Mouse (Mus musculus) T-cell, adult 2 months (primary cell): ENCODE results near the gene Zfpl1.
"Not testable (repeated sequence)": the region's sequence is repeated elsewhere in the genome, so short reads cannot be mapped to it uniquely, and the experiment has no call there.

Experiments
- DNase-seq: peaks from one replicate; pipeline ENCODE4 v3.0.0; 2022; ENCODE audit warnings: low spot score

Zfpl1 gene

DNA sequence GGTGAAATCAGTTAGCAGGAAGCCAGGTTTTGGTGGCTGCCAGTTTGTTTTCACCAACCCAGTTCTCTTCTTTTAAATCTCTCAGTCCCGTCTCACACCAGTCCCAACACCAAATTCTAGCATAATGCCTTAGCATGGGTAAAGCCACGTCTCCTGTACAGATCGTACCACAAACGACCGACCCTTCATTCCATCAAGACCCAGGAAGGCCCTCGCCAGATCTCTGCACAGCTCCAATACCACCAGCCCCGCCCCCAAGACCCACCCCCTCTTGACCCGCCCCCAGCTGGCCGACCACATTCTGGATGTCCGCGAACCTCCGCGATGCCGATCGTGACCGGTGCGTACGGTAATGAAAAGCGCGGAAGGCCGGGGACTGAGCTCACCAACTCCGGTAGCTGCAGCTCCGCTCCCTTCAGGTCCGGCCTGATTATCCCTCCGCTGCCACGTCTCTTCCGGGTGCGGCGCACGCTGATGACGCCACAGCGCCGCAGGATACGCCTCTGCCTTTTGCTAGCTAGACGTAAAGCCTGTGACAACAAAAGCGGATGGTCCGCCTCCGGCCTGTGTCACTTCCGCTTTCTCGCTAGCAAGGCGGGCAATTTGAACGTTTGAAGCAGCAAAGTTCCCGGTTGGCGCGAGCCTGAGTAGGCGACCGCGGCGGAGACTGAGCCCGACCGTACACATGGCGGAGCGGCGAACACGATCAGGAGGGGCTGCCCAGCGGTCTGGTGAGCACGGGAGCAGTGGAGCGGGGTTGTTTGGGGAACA lies at the start of gene Zfpl1, which contains the start of gene Cdca5:
Gene Zfpl1 (minus strand): TSS at position 479 of the 771 bp plus-strand sequence.
Gene Cdca5 (plus strand): TSS at position 506 of the 771 bp plus-strand sequence.
- peak; percentile 98 for DNase-seq

- not testable (repeated sequence) for DNase-seq
These were observed 48.4 kb upstream of the Zfpl1 start for GRCm38 (mm10) chr19:6133197-6133596.

DNA sequence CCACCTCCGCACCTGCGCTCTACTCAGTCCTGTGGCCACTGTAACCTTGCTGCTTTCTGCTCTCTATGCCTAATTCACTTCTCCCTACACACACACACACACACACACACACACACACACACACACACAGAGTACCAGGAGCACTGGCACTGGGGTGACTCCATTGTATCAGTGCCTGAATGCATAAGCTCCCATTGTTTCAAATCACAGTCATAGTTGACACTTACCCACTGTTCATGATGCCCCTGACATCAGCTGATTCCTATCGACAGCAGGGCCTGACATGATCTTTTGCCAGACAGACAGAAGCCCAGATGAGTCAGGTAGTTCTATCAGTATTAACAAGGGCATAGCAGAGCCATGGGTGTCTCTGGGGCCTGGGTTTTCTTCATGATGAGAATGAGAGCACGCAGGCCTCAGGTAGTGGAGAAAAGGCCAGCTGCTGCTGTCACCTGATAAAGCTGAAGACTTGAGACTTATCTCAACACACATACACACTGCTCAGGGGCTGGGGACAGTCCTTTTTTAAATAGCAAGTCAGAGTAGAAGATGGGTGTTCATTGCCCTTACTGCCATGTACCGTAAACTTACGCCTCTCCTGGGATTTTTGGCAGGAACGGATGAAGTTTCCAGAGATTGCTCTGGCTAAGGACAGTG lies 47.5 kb upstream of the Zfpl1 start:
- DNase-seq: no peak

DNA sequence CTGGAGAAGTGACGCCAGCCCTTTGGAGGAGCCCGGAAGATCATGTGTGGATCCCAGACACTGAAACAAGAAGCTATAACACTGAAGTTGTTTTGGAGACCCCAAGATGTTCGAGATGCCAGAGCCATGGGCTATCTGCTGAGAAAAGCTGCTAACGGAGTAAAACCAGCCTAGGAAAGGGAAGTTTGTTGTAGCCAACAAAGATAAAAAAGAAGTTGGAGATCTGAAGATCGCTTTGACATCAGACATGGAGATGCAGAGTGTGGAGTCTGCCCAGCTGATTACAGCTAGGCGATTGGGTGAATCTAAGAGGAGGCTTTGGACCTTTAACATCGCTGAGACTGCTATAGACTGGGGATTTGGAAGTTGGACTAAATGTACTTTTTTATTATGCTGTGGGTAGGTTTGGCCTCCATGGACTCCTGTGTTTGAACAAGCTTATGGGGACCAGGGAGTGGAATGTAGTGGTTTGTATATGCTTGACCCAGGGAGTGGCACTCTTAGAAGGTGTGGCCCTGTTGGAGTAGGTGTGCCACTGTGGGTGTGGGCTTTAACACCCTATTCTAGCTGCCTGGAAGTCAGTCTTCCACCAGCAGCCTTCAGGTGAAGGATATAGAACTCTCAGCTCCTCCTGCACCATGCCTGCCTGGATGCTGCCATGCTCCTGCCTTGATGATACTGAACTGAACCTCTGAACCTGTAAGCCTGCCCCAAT lies 45.8 kb upstream of the Zfpl1 start:
- not testable (repeated sequence) for DNase-seq

DNA sequence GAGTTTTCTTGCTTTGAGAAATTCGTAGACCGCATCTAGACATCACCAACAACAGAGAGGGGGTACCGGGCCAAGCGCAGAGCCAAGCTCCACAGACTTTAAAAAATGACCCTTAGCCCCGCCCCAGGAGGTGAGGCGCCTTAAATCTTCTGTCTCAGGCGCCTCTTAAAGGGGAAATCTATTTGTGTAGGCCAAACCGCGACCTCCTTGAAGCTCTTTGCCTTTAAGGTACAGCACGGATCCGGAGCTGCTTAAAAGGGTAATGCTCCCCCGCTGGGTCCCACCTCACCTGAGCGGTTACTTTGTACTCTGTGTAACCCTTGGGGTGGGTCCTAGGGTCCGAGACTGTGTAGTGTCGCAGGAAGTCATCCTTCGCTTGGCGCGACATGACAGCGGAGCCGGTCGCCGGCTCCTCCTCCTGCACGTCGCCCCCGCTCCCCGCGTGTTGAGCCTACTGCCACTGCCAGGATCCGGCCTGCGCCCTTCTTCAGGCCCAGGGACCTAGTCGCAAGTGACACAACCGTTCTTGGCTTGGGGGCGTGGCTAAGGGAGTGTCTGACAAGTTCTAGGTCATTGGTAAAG lies 43.1 kb upstream of the Zfpl1 start, which contains the start of gene Snx15:
Gene Snx15 (minus strand): TSS at position 545 of the 582 bp plus-strand sequence.
- DNase-seq: peak; percentile 98

- DNase-seq: no peak
These were observed 42.2 kb upstream of the Zfpl1 start for GRCm38 (mm10) chr19:6126789-6127580.

DNA sequence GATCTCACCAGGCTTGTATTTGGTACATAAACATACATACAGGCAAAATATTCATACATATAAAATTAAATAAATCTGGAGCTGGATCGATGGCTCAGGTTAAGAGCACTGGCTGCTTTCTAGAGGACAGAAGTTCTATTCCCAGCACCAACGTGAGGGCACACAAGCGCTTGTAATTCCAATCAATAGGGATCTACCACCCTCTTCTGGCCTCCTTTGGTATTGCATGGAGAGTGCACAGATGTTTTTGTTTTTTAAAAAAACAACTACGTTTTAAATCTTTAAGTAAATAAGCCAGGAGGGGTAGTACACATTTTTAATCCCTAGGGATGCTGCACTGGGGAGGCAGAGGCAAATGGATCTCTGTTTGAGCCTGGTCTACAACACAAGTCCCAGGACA lies 41.5 kb upstream of the Zfpl1 start:
- DNase-seq: peak; percentile 60

DNA sequence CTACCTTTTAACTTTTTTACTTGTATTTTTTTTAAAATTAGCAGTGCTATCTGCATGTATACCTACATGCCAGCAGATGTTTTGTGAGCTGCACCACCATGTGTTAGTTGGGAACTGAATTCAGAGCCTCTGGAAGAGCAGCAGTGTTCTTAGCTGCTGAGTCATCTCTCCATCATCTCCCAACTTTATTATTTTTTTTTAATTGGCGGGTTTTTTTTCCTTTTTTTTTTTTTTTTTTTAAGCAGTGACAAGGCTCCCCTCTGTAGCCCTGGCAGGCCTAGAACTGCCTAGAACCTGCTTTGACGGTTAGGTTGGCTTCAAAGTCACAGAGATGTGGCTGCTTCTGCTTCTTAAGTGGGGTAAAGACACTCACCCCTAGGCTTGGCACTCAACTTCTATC lies 40.1 kb upstream of the Zfpl1 start:
- DNase-seq: no peak

DNA sequence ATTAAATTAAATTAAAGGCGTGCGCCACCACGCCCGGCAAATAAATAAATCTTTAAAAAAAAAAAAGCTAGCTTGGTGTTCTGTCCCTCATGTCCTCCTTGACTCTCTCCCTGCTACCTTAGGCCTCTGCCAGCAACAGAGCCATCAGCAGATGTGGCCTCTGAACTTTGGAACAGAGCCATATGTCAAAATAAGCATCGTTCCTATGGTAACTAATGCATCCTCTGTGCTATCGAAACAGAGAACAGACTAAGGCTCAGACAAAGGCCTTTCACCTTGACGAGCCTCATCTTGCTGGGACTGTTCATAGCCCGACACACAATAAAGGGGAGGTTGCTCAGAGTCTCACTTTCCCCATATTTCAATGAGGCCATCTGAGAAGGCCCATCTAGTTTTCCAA lies 38.6 kb upstream of the Zfpl1 start:
- DNase-seq: no peak

- DNase-seq: no peak
These were observed 37.0 kb upstream of the Zfpl1 start for GRCm38 (mm10) chr19:6121761-6122160.

DNA sequence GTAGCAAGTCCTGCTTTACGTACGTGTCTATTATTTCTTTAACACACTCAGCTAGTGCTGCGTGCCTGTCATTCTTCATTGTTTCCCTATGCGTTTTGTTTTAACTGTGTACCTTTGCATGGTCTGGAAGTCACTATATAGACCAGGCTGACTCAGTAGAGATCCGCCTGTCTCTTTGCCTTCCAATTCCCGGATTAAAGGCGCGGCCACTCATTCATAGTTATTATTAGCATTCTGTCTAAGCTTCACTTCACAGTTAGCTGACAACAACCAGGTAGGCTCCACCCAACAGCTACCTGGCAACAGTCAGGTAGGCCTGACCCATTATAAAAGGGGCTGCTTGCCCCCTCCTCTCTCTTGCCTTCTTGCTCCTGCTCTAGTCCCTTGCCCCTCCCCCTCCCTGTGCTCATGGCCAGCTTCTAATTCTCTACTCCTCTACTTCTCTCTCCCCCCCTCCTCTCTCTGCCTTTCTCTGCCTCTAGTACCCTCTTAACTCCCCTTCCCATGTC lies 34.0 kb upstream of the Zfpl1 start:
- DNase-seq: no peak

GRCm38 (mm10) chr19:6117986-6118676 lies 33.4 kb upstream of the Zfpl1 start, which contains the start of gene Sac3d1:
Gene Sac3d1, minus strand, starts transcription at chr19:6118650.
- DNase-seq: peak; percentile 88

- no peak for DNase-seq
These were observed 32.7 kb upstream of the Zfpl1 start for GRCm38 (mm10) chr19:6117346-6117985.

GRCm38 (mm10) chr19:6116113-6116850 lies 31.5 kb upstream of the Zfpl1 start:
- no peak for DNase-seq

DNA sequence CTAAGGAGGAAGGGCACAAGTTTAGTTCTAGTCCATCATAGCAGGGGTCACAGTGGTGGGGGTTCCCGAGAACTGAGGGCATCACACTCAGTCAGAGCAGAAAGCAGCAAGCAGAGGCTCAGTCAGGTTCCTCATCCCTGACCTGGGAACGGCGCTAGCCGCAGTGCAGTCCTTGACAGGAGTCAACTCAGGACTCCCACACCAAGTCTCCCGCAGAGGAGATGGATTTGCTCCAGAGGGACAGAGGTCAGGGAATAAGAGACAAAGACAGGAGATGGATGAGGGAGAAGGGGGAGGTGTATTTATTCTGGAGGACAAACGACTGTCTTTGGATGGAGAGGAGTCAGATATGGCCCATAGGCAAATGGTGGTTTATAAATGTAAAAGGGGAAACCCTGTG lies 28.4 kb upstream of the Zfpl1 start:
- no peak for DNase-seq

- DNase-seq: no peak
These were observed 20.8 kb upstream of the Zfpl1 start, which contains the start of gene Naaladl1 for GRCm38 (mm10) chr19:6105586-6105985. Gene Naaladl1, plus strand, starts transcription at chr19:6105782.

DNA sequence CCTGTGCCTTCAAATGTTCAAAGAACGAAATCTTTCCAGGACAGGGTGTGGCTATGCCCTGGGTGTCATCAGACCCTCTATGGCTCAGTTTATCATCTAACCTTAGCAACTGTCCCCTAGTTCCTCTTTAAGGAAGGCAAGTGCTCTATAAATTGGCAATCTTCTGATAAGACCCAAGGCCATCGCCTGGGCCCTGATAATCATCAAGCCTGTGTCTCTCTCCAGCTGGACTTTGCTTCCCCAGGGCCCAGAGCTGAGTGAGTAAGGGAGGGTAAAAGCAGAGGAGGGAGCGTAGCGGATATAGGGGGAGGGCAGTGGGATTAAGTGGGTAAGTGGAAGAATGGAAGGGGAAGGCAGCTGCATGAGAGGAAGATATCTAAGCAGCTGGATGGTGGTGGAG lies 19.7 kb upstream of the Zfpl1 start:
- no peak for DNase-seq

DNA sequence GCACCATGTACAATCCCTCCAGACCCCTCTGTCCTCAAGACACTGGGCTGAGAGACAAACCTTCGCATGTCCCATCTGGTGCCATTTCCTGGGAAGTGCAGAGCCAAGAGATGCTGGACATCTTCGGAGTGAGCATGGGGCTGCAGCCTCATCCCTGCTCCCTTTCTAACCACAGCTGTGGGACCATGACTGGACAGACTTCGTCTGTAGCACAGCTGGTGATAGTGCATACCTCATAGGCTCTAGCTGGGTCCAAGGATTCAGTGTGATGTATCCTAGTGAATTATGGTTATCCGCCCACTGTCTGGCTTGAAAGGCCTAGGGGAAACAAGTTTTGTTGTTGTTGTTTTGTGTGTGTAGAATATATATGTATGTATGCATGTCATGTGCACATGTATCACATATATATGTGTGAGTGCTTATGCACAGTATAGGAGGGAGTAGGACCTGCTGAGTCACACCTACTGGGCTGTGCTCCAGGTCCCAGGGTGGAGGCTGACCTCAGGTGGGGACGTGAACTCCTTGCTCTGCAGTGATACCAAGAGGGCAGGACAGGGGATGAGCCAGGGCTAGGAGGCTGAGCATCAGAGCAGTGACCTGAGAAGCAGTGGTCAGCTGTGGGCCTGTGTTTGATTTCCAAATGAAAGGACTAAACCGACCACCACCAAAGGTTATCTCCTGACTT lies 17.6 kb upstream of the Zfpl1 start:
- DNase-seq: no peak

GRCm38 (mm10) chr19:6101186-6101585 lies 16.4 kb upstream of the Zfpl1 start:
- DNase-seq: no peak
